Mouse (Mus musculus): Measurements from ENCODE around the gene Degs1.

DNA sequence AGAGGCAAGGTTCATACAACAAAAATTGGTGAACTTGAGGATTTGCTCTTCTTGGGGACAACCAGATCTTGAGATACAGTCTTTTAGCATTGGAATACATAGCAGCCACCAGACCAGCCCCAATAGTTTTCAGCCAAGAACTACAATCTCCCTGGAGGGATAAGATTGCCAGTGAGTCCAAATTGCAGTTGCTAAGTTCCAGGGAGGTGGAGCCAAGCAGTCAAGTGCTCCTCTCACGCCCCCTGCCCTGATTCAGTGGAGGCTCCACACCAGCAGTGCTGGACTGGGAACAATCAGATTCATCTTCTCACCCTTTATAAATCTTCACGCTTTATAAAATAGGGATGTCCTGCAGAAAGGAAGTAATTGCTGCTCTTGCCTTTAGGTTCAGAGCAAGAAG is 7.2 kb upstream of the Degs1 start:
- TF ChIP-seq CTCF (conservative IDR thresholded peaks at IDR 0.05; ENCODE audit: low read length), result no peak
- no peak for TF ChIP-seq NANOG (IDR thresholded peaks at IDR 0.05; ENCODE audit: borderline replicate concordance, low read length)
- no peak for TF ChIP-seq POU5F1 (IDR thresholded peaks at IDR 0.05; ENCODE audit: borderline replicate concordance, low read length)

Measured in E14TG2a.4 (cell line).